Mouse (Mus musculus): Measurements from ENCODE around the gene Cacna1d. TPM values are rescaled to one million over a fixed set of nuclear protein-coding genes. Genes with fewer than 3 reads are reported as not detected.

Cacna1d gene
- total and polyA plus RNA-seq, 3 experiments: not detected

GRCm38 (mm10) chr14:30371070-30371469 lies 120.2 kb downstream of the Cacna1d start:
- no peaks in the 10 kb centered on the region for H3K36me3 ChIP-seq (ENCODE audit: control insufficient read depth in 1 of 2, insufficient read depth in 2 of 2, low read length in 2 of 2)
- H3K4me3 ChIP-seq (ENCODE audit: control insufficient read depth in 1 of 2, insufficient read depth in 1 of 2, low read depth in 2 of 2, low read length in 2 of 2): no peak overlapping the region
- H3K9ac ChIP-seq (ENCODE audit: control insufficient read depth, low read depth, low read length, poor library complexity, severe bottlenecking): no peak overlapping the region
- H3K9me3 ChIP-seq (replicated peaks; ENCODE audit: insufficient read depth, low read length): no peaks in the 10 kb centered on the region
- no peak overlapping the region for H3K27ac ChIP-seq (ENCODE audit: control insufficient read depth, low read depth, low read length)
- H3K79me2 ChIP-seq (ENCODE audit: control insufficient read depth, insufficient read depth, low read length, poor library complexity): no peaks in the 10 kb centered on the region
- no peak for TF ChIP-seq NELFE (IDR thresholded peaks at IDR 0.05; ENCODE audit: low read depth, low read length)
- TF ChIP-seq MAX (IDR thresholded peaks at IDR 0.05; ENCODE audit: low read length): no peak
- no peak for TF ChIP-seq MYB (IDR thresholded peaks at IDR 0.05; ENCODE audit: low read depth, low read length)
- TF ChIP-seq POLR2AphosphoS2 (IDR thresholded peaks at IDR 0.05; ENCODE audit: low read length): no peak
- no peak for TF ChIP-seq TCF12 (IDR thresholded peaks at IDR 0.05; ENCODE audit: low read depth, low read length)
- no peak for TF ChIP-seq ZMIZ1 (IDR thresholded peaks at IDR 0.05; ENCODE audit: low read depth, low read length)
- no peak for TF ChIP-seq TAL1 (IDR thresholded peaks at IDR 0.05; ENCODE audit: low read length)
- TF ChIP-seq MAFK (IDR thresholded peaks at IDR 0.05; ENCODE audit: borderline replicate concordance, low read depth, low read length): no peak
- no peak for TF ChIP-seq KAT2A (conservative IDR thresholded peaks at IDR 0.05; ENCODE audit: low read depth, low read length)
- TF ChIP-seq POLR2AphosphoS5 (IDR thresholded peaks at IDR 0.05; ENCODE audit: borderline replicate concordance, low read depth, low read length): no peak
- TF ChIP-seq CTCF (IDR thresholded peaks at IDR 0.05 in 2 of 3, conservative IDR thresholded peaks at IDR 0.05 in 1 of 3; ENCODE audit: control insufficient read depth in 1 of 3, insufficient read depth in 1 of 3, low read depth in 2 of 3, low read length in 3 of 3, poor library complexity in 1 of 3, severe bottlenecking in 1 of 3): no peak
- no peak for TF ChIP-seq USF1 (IDR thresholded peaks at IDR 0.05; ENCODE audit: low read depth, low read length)
- no peak for TF ChIP-seq MAZ (IDR thresholded peaks at IDR 0.05; ENCODE audit: low read depth, low read length)
- no peak for TF ChIP-seq SIN3A (IDR thresholded peaks at IDR 0.05; ENCODE audit: low read length)
- TF ChIP-seq RAD21 (IDR thresholded peaks at IDR 0.05; ENCODE audit: low read depth, low read length): no peak
- no peak for TF ChIP-seq E2F4 (IDR thresholded peaks at IDR 0.05; ENCODE audit: borderline replicate concordance, low read depth, low read length)
- TF ChIP-seq EP300 (IDR thresholded peaks at IDR 0.05; ENCODE audit: low read depth in 1 of 2, low read length in 2 of 2): no peak
- H3K27me3 ChIP-seq (ENCODE audit: control insufficient read depth in 1 of 2, insufficient read depth in 2 of 2, low read length in 2 of 2): no peaks in the 10 kb centered on the region; a peak in 2 of 4 replicates
- H3K4me1 ChIP-seq (ENCODE audit: control insufficient read depth in 1 of 2, insufficient read depth in 2 of 2, low read length in 2 of 2): no peaks in the 10 kb centered on the region
- DNase-seq (ENCODE audit: low read depth, low spot score): no peak

GRCm38 (mm10) chr14:30367074-30367473 lies 124.2 kb downstream of the Cacna1d start:
- no peak overlapping the region for H3K9ac ChIP-seq (ENCODE audit: control insufficient read depth, low read depth, low read length, poor library complexity, severe bottlenecking)
- H3K36me3 ChIP-seq (ENCODE audit: control insufficient read depth in 1 of 2, insufficient read depth in 2 of 2, low read length in 2 of 2): no peaks in the 10 kb centered on the region
- no peaks in the 10 kb centered on the region for H3K4me1 ChIP-seq (ENCODE audit: control insufficient read depth in 1 of 2, insufficient read depth in 2 of 2, low read length in 2 of 2)
- no peak for DNase-seq (ENCODE audit: low read depth, low spot score)
- H3K27ac ChIP-seq (ENCODE audit: control insufficient read depth, low read depth, low read length): no peak overlapping the region
- no peaks in the 10 kb centered on the region; a peak in 1 of 4 replicates for H3K27me3 ChIP-seq (ENCODE audit: control insufficient read depth in 1 of 2, insufficient read depth in 2 of 2, low read length in 2 of 2)
- H3K4me3 ChIP-seq (ENCODE audit: control insufficient read depth in 1 of 2, insufficient read depth in 1 of 2, low read depth in 2 of 2, low read length in 2 of 2): no peak overlapping the region
- no peak for TF ChIP-seq EP300 (IDR thresholded peaks at IDR 0.05; ENCODE audit: low read depth in 1 of 2, low read length in 2 of 2)
- TF ChIP-seq ZMIZ1 (IDR thresholded peaks at IDR 0.05; ENCODE audit: low read depth, low read length): no peak
- no peak for TF ChIP-seq GABPA (IDR thresholded peaks at IDR 0.05; ENCODE audit: low read depth, low read length)
- no peak for TF ChIP-seq MEF2A (IDR thresholded peaks at IDR 0.05; ENCODE audit: extremely low read depth, insufficient replicate concordance, low read depth, low read length, poor library complexity, severe bottlenecking)
- no peak for TF ChIP-seq CTCF (IDR thresholded peaks at IDR 0.05 in 2 of 3, conservative IDR thresholded peaks at IDR 0.05 in 1 of 3; ENCODE audit: control insufficient read depth in 1 of 3, insufficient read depth in 1 of 3, low read depth in 2 of 3, low read length in 3 of 3, poor library complexity in 1 of 3, severe bottlenecking in 1 of 3)
- no peak for TF ChIP-seq RCOR1 (IDR thresholded peaks at IDR 0.05; ENCODE audit: low read depth, low read length)
- TF ChIP-seq ETS1 (IDR thresholded peaks at IDR 0.05; ENCODE audit: low read depth, low read length): no peak
- no peak for TF ChIP-seq MAX (IDR thresholded peaks at IDR 0.05; ENCODE audit: low read length)
- TF ChIP-seq POLR2AphosphoS5 (IDR thresholded peaks at IDR 0.05; ENCODE audit: borderline replicate concordance, low read depth, low read length): no peak
- no peak for TF ChIP-seq ZNF384 (IDR thresholded peaks at IDR 0.05; ENCODE audit: low read depth, low read length)
- TF ChIP-seq KAT2A (conservative IDR thresholded peaks at IDR 0.05; ENCODE audit: low read depth, low read length): no peak
- no peak for TF ChIP-seq NELFE (IDR thresholded peaks at IDR 0.05; ENCODE audit: low read depth, low read length)
- no peak for TF ChIP-seq USF2 (IDR thresholded peaks at IDR 0.05; ENCODE audit: borderline replicate concordance in 1 of 2, insufficient read depth in 1 of 2, low read depth in 1 of 2, low read length in 2 of 2)
- no peak for TF ChIP-seq USF1 (IDR thresholded peaks at IDR 0.05; ENCODE audit: low read depth, low read length)
- no peak for TF ChIP-seq SIN3A (IDR thresholded peaks at IDR 0.05; ENCODE audit: low read length)
- no peaks in the 10 kb centered on the region for H3K79me2 ChIP-seq (ENCODE audit: control insufficient read depth, insufficient read depth, low read length, poor library complexity)
- no peaks in the 10 kb centered on the region for H3K9me3 ChIP-seq (replicated peaks; ENCODE audit: insufficient read depth, low read length)

Measured in MEL (cell line).